Comparison of ENCODE assay signal across 21 mouse cellular contexts in the genomic region with DNA sequence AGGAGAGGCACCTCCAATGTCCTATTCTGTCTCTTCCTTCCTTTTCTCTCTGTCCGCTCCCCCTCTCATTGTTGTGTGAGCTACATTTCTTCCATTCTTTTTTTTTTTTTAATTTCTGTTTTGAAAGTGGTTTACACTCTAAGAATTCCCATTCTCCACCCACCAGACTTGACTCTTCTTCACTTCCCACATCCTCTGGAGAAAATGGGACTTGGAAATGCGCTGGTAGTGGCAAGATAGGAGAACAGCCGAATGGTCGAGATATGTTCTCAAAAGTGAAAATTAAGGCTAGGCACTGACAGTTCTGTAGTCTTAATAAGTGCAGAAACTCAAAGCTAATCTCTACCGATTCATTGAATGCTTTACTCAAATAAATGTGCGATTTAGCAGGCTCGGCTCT.
"Had no signal": no experiment of that assay in that cellular context is flagged by ENCODE, and none has a peak within 500 bp of the region (broad histone marks: within the 10 kb centered on the region; RNA-seq: fewer than 3 reads in every experiment).

No protein-coding gene starts in this region.

- H3K4me3 ChIP-seq: gastrocnemius, adult 2 months; heart, embryonic 10.5 days; heart, embryonic 12.5 days; hindbrain, embryonic 10.5 days; hindbrain, embryonic 12.5 days; intestine, embryonic 15.5 days; limb, embryonic 13.5 days; limb, embryonic 15.5 days; liver, embryonic 12.5 days had no signal

- H3K4me1 ChIP-seq: hindbrain, embryonic 10.5 days; intestine, embryonic 15.5 days; limb, embryonic 15.5 days had no signal

- H3K27ac ChIP-seq: gastrocnemius, adult 2 months; heart, embryonic 10.5 days; hindbrain, embryonic 10.5 days; hindbrain, embryonic 12.5 days; hindbrain, embryonic 14.5 days; intestine, embryonic 15.5 days; limb, embryonic 13.5 days; limb, embryonic 15.5 days; liver, embryonic 12.5 days had no signal

- DNase-seq: gastrocnemius, adult 2 months; gastrocnemius, postnatal 10 days; gastrocnemius, postnatal 25 days; heart, adult 18-20 months; heart, postnatal 10 days; heart, postnatal 4 days; kidney, adult 18-20 months; kidney, adult 8-10 months; kidney, postnatal 10 days; kidney, postnatal 25 days; kidney, postnatal 4 days; layer of hippocampus, adult 9-11 months had no signal
